Mouse (Mus musculus) kidney, embryonic 14.5 days (tissue): ENCODE results near the gene Tasp1. TPM values are rescaled to one million over a fixed set of nuclear protein-coding genes. Genes with fewer than 3 reads are reported as not detected.
"Not testable (repeated sequence)": the region's sequence is repeated elsewhere in the genome, so short reads cannot be mapped to it uniquely, and the experiment has no call there.

ENCODE experiments used
- ATAC-seq: fragments of 200-750 bp; cut with Nextera tagmentation; 2 replicates; pipeline ENCODE4 v1.8.0; 2017; ENCODE audit warnings: moderate number of reproducible peaks, mild to moderate bottlenecking, moderate TSS enrichment, moderate library complexity; ENCODE audit not compliant: low FRiP score, low TSS enrichment
- H3K27ac ChIP-seq: fragments of 300-500 bp; sonication (generic); 2 replicates; pipeline ENCODE4 v1.5.1; 2014; ENCODE audit warnings: low read depth, mild to moderate bottlenecking, low read length, moderate library complexity, mixed read lengths
- H3K27me3 ChIP-seq: fragments of 300-500 bp; sonication (generic); 2 replicates; pipeline ENCODE4 v1.6.1; 2014; ENCODE audit warnings: mild to moderate bottlenecking, low read length; ENCODE audit not compliant: control insufficient read depth, insufficient read depth
- H3K36me3 ChIP-seq: fragments of 300-500 bp; sonication (generic); 2 replicates; pipeline ENCODE4 v1.6.1; 2014; ENCODE audit warnings: low read length, mixed read lengths; ENCODE audit not compliant: control insufficient read depth, insufficient read depth
- H3K4me1 ChIP-seq: fragments of 300-500 bp; sonication (generic); 2 replicates; pipeline ENCODE4 v1.6.1; 2014; ENCODE audit warnings: low read length, mixed read lengths; ENCODE audit not compliant: control insufficient read depth, insufficient read depth
- H3K4me2 ChIP-seq: fragments of 300-500 bp; sonication (generic); replicated peaks from 2 replicates; pipeline ENCODE4 v1.6.1; 2014; ENCODE audit warnings: low read depth, mild to moderate bottlenecking, low read length
- H3K4me3 ChIP-seq: fragments of 300-500 bp; sonication (generic); 2 replicates; pipeline ENCODE4 v1.5.1; 2014; ENCODE audit warnings: mild to moderate bottlenecking, low read length
- H3K9ac ChIP-seq: fragments of 300-500 bp; sonication (generic); 2 replicates; pipeline ENCODE4 v1.6.1; 2014; ENCODE audit warnings: low read depth, mild to moderate bottlenecking, low read length, moderate library complexity
- H3K9me3 ChIP-seq: fragments of 300-500 bp; sonication (generic); 2 replicates; pipeline ENCODE4 v1.6.1; 2016; ENCODE audit warnings: low read length; ENCODE audit not compliant: control insufficient read depth
- WGBS: fragments of 180-500 bp; shearing (Covaris S2); extraction: QIAGEN DNeasy Blood & Tissue Kit; methylation state at CpG from one replicate; pipeline ENCODE4 v1.1.7; 2014; 5-methylcytosine and 5-hydroxymethylcytosine counted together
- polyA plus RNA-seq: library from polyadenylated mRNA; unstranded; fragments of >200 nt; fragmentation: Nextera tagmentation; extraction: Ambion mirVana; gene quantifications from 2 replicates; pipeline ENCODE4 v1.2.1, GENCODE M21; 2014

The Tasp1 gene
- polyA plus RNA-seq, 1 experiment from 2014 or later, result 24.4 TPM

DNA sequence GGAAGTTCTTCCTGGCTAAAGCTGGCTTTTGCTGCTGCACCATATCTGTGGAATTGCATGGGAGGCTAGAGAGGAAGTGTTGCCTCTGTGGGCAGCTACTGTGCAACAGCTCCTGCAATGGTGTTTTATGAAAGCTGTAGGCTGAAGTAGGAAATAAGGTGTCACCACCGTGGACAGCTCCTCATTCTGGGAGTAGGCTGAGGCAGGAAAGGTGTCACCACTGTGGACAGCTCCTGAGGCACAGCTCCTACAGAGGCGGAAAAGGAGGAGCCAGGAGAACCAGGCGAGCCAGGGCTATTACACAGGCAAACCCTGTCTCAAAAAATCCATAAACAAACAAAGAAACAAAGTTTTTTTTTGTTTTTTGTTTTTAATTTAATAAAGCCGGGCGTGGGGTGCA lies 29.4 kb upstream of the Tasp1 start:
- Histone ChIP-seq H3K4me3 (no peak overlapping the region), H3K9me3 (no peaks in the 10 kb centered on the region), H3K4me2 (no peak overlapping the region), H3K36me3 (no peaks in the 10 kb centered on the region), H3K27me3 (no peaks in the 10 kb centered on the region), H3K9ac (no peak overlapping the region), H3K4me1 (no peaks in the 10 kb centered on the region), H3K27ac (no peak overlapping the region)
- no peak for ATAC-seq
- 85% methylated on average over 5 of the region's 5 CpGs for WGBS

DNA sequence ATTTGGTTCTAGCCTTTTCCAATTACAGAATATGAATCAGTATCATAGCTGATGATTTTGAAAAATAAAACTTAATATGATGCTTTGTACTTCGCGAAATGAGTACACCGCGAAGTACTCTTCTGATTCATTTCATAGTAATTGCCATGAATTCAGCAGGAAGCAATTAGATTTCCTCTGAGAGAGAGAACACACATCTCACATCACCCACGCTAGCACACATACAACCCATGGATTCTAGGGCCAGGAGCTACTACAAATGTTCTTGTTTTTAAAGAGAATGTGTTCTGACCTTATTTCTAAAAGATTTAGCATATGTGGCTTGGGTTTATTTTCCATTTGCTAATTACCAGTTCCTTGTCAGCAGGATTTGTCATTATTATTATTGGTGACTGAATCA lies 26.8 kb upstream of the Tasp1 start:
- no peaks in the 10 kb centered on the region for H3K27me3 ChIP-seq
- 95% methylated on average over 5 of the region's 5 CpGs for WGBS
- no peak for ATAC-seq
- no peak overlapping the region for H3K4me3 ChIP-seq
- no peak overlapping the region for H3K9ac ChIP-seq
- no peaks in the 10 kb centered on the region for H3K9me3 ChIP-seq
- no peak overlapping the region for H3K4me2 ChIP-seq
- H3K36me3 ChIP-seq, result no peaks in the 10 kb centered on the region
- H3K4me1 ChIP-seq, result no peaks in the 10 kb centered on the region
- no peak overlapping the region for H3K27ac ChIP-seq

DNA sequence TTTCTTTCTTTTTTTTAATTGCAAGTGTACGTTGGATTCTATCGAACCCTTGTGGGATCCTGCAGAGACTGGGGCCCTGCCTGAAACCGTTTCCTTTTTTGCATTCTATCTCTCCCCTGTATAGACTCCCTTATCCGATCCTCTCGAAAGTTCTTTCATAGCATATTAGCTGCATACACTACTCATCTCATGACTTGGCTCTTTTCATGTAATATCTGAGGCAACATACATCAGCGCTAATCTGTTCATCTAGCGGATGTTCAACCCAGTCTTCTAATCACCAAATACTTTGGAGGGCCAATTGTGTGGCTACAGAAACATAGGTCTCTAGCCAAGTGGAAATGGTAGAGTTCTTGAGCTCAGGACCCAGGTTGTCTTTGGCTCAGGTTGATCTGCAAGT lies 17.6 kb upstream of the Tasp1 start:
- Histone ChIP-seq H3K27ac (no peak overlapping the region), H3K27me3 (no peaks in the 10 kb centered on the region), H3K4me3 (no peak overlapping the region), H3K4me1 (no peaks in the 10 kb centered on the region), H3K36me3 (no peaks in the 10 kb centered on the region), H3K9me3 (no peaks in the 10 kb centered on the region), H3K4me2 (no peak overlapping the region), H3K9ac (no peak overlapping the region)
- WGBS, result 92% methylated on average over 7 of the region's 7 CpGs
- no peak for ATAC-seq

DNA sequence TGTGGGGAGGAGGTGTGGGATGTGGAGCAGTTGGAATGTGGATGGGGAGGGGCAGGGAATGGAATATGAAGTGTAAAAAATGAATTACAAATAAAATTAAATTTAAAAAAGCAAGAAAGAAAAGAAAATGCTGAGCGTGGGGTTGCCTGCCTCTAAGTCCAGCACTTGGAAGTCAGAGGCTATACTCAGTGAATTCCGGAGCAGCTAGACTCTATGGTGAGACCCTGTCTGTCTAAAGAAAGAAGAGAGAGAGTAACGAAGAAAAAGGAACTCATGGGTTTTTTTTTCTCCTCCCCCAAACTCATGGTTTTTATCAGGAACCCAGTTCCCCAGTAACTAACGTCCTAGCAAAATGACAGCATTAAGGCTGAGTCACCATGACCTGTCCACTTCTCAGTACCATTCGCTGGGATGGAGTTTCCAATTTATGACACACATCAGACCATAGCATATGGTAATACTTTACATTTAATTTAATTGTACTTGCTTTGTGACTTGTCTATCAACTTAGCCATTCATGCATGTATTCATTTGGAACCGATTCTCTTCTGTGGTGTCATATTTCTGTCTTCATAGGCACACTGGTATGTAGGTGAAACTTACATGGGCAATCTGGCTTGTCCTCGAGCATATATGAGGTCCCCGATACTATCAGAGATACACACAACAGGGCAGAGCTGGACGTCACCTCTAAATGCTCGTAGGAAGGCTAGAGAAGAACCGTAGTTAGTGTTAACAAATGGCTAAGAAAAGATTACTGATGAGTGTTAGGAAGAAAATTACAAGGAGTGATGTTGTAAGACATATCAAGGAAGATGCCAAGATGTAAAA lies 14.4 kb upstream of the Tasp1 start:
- Histone ChIP-seq H3K9me3 (no peaks in the 10 kb centered on the region), H3K9ac (no peak overlapping the region), H3K27ac (no peak overlapping the region), H3K4me2 (no peak overlapping the region), H3K36me3 (no peaks in the 10 kb centered on the region), H3K4me1 (no peaks in the 10 kb centered on the region), H3K27me3 (no peaks in the 10 kb centered on the region), H3K4me3 (no peak overlapping the region)
- no peak for ATAC-seq
- 84% methylated on average over 11 of the region's 11 CpGs for WGBS

DNA sequence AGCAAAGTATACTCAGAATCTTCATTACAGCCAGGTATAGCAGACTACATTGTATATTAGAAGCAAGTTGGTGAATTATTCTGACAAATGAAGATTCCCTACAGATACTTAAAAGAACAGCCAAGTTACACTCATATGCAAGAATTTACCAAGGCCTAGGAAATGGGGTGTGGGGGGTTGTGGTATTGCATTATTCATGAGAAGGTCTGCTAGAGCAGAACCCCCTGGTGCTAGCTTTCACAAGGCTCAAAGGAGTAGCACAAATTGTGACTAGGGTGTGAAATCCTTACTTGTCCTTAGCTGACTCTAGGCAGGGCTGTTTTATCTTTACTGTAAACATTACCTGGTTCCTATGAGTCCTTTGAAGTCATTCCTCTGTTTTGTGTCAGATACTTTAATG lies 12.7 kb upstream of the Tasp1 start:
- not testable (repeated sequence) for H3K4me3 ChIP-seq, H3K27ac ChIP-seq, H3K9me3 ChIP-seq, H3K9ac ChIP-seq, H3K36me3 ChIP-seq, ATAC-seq, H3K4me1 ChIP-seq, H3K27me3 ChIP-seq, H3K4me2 ChIP-seq

DNA sequence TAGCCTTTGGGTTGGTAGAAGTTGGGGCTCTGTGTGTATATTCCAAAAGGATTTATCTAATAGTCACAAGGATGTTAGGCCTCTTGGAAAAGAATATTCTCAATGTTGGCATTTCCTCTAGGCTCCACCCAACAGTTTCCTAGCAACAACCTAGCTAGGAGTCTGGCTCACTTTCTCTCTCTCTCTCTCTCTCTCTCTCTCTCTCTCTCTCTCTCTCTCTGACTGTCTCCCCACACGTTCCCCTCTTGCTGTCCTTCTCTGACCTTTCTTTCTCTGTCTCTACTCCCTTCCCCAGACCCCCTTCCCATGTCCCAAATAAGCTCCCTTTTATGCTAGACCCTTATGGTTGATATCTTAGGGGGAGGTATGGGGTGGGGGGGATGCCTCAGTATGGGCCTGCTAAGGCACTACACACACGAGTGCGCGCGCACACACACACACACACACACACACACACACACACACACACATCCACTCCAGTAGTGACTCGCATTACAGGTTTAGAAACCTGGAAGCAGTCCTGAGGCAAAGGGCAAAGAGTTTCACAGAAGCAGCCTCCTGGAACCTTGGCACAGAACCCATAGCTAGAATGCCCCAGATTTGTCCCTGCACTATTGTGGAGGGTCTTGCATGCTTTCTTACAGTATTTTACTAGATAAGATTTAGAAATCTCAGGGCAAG lies 12.1 kb upstream of the Tasp1 start:
- Histone ChIP-seq H3K4me1 (no peaks in the 10 kb centered on the region), H3K36me3 (no peaks in the 10 kb centered on the region), H3K27ac (no peak overlapping the region), H3K27me3 (no peaks in the 10 kb centered on the region), H3K4me3 (no peak overlapping the region), H3K4me2 (no peak overlapping the region), H3K9me3 (no peaks in the 10 kb centered on the region), H3K9ac (no peak overlapping the region)
- ATAC-seq, result no peak
- WGBS, result 55% methylated on average over 6 of the region's 6 CpGs

DNA sequence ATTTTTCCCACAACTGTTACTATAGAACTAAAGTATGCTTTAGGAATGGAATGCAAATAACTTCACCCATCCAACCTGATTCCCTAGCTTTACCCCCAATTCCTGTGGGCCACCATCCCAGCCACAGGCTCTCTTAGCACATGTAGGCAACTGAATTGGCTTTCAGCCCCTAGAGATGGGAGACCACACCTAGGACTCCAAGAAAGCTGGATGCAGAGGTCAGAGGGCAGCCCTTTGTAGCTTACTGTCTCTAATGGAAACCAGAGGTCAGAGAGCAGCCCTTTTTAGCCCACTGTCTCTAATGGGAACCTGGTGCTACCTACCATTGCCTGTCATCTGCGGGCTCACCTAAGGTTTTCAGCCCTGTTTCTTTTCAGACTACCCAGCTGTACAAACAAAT lies 10.9 kb upstream of the Tasp1 start:
- Histone ChIP-seq H3K27me3 (no peaks in the 10 kb centered on the region), H3K27ac (no peak overlapping the region), H3K4me2 (no peak overlapping the region), H3K9me3 (no peaks in the 10 kb centered on the region), H3K4me3 (no peak overlapping the region), H3K4me1 (no peaks in the 10 kb centered on the region), H3K9ac (no peak overlapping the region), H3K36me3 (no peaks in the 10 kb centered on the region)
- ATAC-seq, result no peak
- WGBS, result 44% methylated on average over 1 of the region's 1 CpGs

DNA sequence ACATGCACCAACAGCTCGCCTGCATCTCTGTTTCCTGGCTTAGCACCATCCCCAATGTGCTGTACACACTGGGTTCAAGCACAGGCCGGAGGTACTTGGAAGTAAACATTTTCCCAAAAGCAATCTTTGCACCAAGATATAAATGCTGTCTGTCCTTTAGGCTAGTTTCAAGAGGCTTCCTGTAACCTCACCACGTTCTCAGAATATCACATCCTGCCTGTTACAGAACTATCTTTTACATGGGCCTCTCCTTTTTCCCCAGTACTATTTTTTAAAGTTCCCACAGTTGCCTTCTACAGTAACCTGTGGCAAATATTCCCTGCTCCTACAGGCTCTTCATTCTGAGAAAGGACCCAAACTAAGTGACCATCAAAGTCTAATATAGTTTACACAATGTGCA lies 8.5 kb upstream of the Tasp1 start:
- no peaks in the 10 kb centered on the region for H3K27me3 ChIP-seq
- 78% methylated on average over 3 of the region's 3 CpGs for whole genome bisulfite sequencing
- H3K4me3 ChIP-seq, result no peak overlapping the region
- H3K4me1 ChIP-seq, result no peaks in the 10 kb centered on the region
- no peaks in the 10 kb centered on the region for H3K9me3 ChIP-seq
- no peak overlapping the region for H3K4me2 ChIP-seq
- no peak overlapping the region for H3K9ac ChIP-seq
- H3K36me3 ChIP-seq, result no peaks in the 10 kb centered on the region
- no peak for ATAC-seq
- no peak overlapping the region for H3K27ac ChIP-seq

DNA sequence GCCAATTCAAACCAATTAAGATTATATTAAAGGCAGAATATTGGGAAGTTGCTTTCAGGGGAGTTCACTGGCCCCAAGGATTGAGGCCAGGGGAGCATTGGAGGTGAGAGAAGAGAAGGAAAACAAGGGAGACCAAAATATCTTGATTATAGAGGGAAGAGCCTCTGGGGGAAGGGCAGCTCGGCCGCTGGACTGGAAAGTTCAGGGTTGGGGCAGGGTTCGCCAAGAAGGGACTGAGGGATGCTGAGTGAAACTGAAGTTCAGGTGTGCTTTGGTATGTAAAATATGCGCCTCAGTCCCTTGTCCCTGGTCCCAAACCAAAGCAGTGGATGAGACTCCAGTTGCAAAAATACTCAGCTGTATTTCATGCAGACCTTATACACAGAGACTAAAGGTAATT lies 911 bp upstream of the Tasp1 start:
- 45% methylated on average over 4 of the region's 4 CpGs for WGBS
- H3K9ac ChIP-seq, result 0 out of 2 replicates have a peak overlapping the region, but pooled peaks have one; percentile 88
- peak overlapping the region; percentile 87 for H3K4me3 ChIP-seq
- no peak overlapping the region for H3K27ac ChIP-seq
- H3K27me3 ChIP-seq, result no peaks in the 10 kb centered on the region
- no peak for ATAC-seq
- H3K36me3 ChIP-seq, result no peaks in the 10 kb centered on the region
- H3K9me3 ChIP-seq, result no peaks in the 10 kb centered on the region
- H3K4me1 ChIP-seq, result peaks cover 7% of the 10 kb centered on the region; the same call in 1 of the 2 replicates
- H3K4me2 ChIP-seq, result peak overlapping the region; percentile 53
